Mouse (Mus musculus): ENCODE measurements around the gene Slc25a3. TPM values are rescaled to one million over a fixed set of nuclear protein-coding genes. Genes with fewer than 3 reads are reported as not detected.

Gene Slc25a3
- total and polyA plus RNA-seq, 3 experiments, result 428 to 792 (median 509) TPM

- Histone ChIP-seq H3K4me2 (ENCODE audit: insufficient read depth, low read depth, poor library complexity, severe bottlenecking) (no peak overlapping the region), H3K27me3 (replicated peaks) (no peaks in the 10 kb centered on the region), H3K9me3 (replicated peaks; ENCODE audit: low read length) (no peaks in the 10 kb centered on the region), H3K4me1 (ENCODE audit: control insufficient read depth in 1 of 2, insufficient read depth in 2 of 2) (peaks cover 2 to 69% of the 10 kb centered on the region in 2 experiments), H3K4me3 (replicated peaks in 1 of 3; ENCODE audit: low read depth in 2 of 3, low read length in 2 of 3, poor library complexity in 1 of 3) (no peak overlapping the region), H3K36me3 (replicated peaks in 1 of 2; ENCODE audit: control insufficient read depth in 1 of 2, insufficient read depth in 1 of 2, low read length in 1 of 2) (peaks cover 61 to 86% of the 10 kb centered on the region in 2 experiments), H3K9ac (ENCODE audit: insufficient read depth, low read depth) (no peak overlapping the region), H3K27ac (ENCODE audit: insufficient read depth, low read depth) (no peak overlapping the region), H3K79me2 (replicated peaks; ENCODE audit: control insufficient read depth, extremely low read depth, insufficient read depth, poor library complexity, severe bottlenecking) (peaks cover 50% of the 10 kb centered on the region)
- in situ Hi-C loops (cut with MboI; ENCODE audit: low pct_ligation_motif_present, low pct_unique_long_range_greater_than_20kb, low sequenced_read_pairs) (no loop called here), dilution Hi-C loops (cut with MboI; ENCODE audit: extremely low pct_ligation_motif_present, extremely low pct_unique_long_range_greater_than_20kb, low sequenced_read_pairs) (no loop called here)
- no peak for DNase-seq (ENCODE audit: extremely low read depth)
- TF ChIP-seq POLR2A (IDR thresholded peaks at IDR 0.05; ENCODE audit: low read depth, low read length) (no peak), ZKSCAN1 (IDR thresholded peaks at IDR 0.05; ENCODE audit: borderline replicate concordance, low read depth, low read length) (no peak), KAT2A (IDR thresholded peaks at IDR 0.05; ENCODE audit: insufficient replicate concordance, low read length) (no peak), MXI1 (IDR thresholded peaks at IDR 0.05; ENCODE audit: low read depth, low read length) (no peak), RAD21 (IDR thresholded peaks at IDR 0.05; ENCODE audit: low read depth, low read length) (no peak), ZMIZ1 (IDR thresholded peaks at IDR 0.05; ENCODE audit: low read depth, low read length) (no peak), ZC3H11A (IDR thresholded peaks at IDR 0.05; ENCODE audit: low read depth, low read length) (no peak), EP300 (IDR thresholded peaks at IDR 0.05; ENCODE audit: low read length) (no peak), NRF1 (IDR thresholded peaks at IDR 0.05; ENCODE audit: low read depth, low read length) (no peak), E2F4 (IDR thresholded peaks at IDR 0.05; ENCODE audit: insufficient replicate concordance, low read depth, low read length) (no peak), POLR2AphosphoS2 (IDR thresholded peaks at IDR 0.05; ENCODE audit: low read depth, low read length) (no peak), SMC3 (IDR thresholded peaks at IDR 0.05; ENCODE audit: low read depth, low read length) (no peak), MYC (IDR thresholded peaks at IDR 0.05; ENCODE audit: low read depth, low read length) (no peak), CHD1 (IDR thresholded peaks at IDR 0.05; ENCODE audit: low read depth, low read length) (no peak), ETS1 (conservative IDR thresholded peaks at IDR 0.05; ENCODE audit: low read depth, low read length) (no peak), MAFK (IDR thresholded peaks at IDR 0.05; ENCODE audit: insufficient replicate concordance, low read length) (no peak)
These were observed 38.2 kb upstream of the Slc25a3 start for GRCm38 (mm10) chr10:91162077-91162476.

- no peak overlapping the region for H3K9ac ChIP-seq (ENCODE audit: insufficient read depth, low read depth)
- DNase-seq (ENCODE audit: extremely low read depth), result no peak
- no peaks in the 10 kb centered on the region for H3K27me3 ChIP-seq (replicated peaks)
- in situ Hi-C loops (cut with MboI; ENCODE audit: low pct_ligation_motif_present, low pct_unique_long_range_greater_than_20kb, low sequenced_read_pairs), result no loop called here
- H3K36me3 ChIP-seq (replicated peaks in 1 of 2; ENCODE audit: control insufficient read depth in 1 of 2, insufficient read depth in 1 of 2, low read length in 1 of 2), result peaks cover 67 to 90% of the 10 kb centered on the region in 2 experiments
- dilution Hi-C loops (cut with MboI; ENCODE audit: extremely low pct_ligation_motif_present, extremely low pct_unique_long_range_greater_than_20kb, low sequenced_read_pairs), result no loop called here
- H3K9me3 ChIP-seq (replicated peaks; ENCODE audit: low read length), result no peaks in the 10 kb centered on the region
- no peak overlapping the region for H3K4me3 ChIP-seq (replicated peaks in 1 of 3; ENCODE audit: low read depth in 2 of 3, low read length in 2 of 3, poor library complexity in 1 of 3)
- no peak for TF ChIP-seq TBP (conservative IDR thresholded peaks at IDR 0.05; ENCODE audit: low read depth, low read length)
- TF ChIP-seq UBTF (IDR thresholded peaks at IDR 0.05; ENCODE audit: low read depth, low read length), result no peak
- TF ChIP-seq RCOR1 (conservative IDR thresholded peaks at IDR 0.05; ENCODE audit: low read depth, low read length), result no peak
- TF ChIP-seq JUND (conservative IDR thresholded peaks at IDR 0.05; ENCODE audit: low read depth, low read length), result no peak
- TF ChIP-seq ZC3H11A (IDR thresholded peaks at IDR 0.05; ENCODE audit: low read depth, low read length), result no peak
- TF ChIP-seq USF1 (IDR thresholded peaks at IDR 0.05; ENCODE audit: low read depth, low read length), result no peak
- TF ChIP-seq MAFK (IDR thresholded peaks at IDR 0.05; ENCODE audit: insufficient replicate concordance, low read length), result no peak
- TF ChIP-seq MEF2A (IDR thresholded peaks at IDR 0.05; ENCODE audit: borderline replicate concordance, low read depth, low read length), result no peak
- TF ChIP-seq JUN (IDR thresholded peaks at IDR 0.05; ENCODE audit: insufficient read depth, low read depth, low read length), result no peak
- no peak for TF ChIP-seq CHD1 (IDR thresholded peaks at IDR 0.05; ENCODE audit: low read depth, low read length)
- no peak for TF ChIP-seq EP300 (IDR thresholded peaks at IDR 0.05; ENCODE audit: low read length)
- TF ChIP-seq KAT2A (IDR thresholded peaks at IDR 0.05; ENCODE audit: insufficient replicate concordance, low read length), result no peak
- no peak for TF ChIP-seq GABPA (IDR thresholded peaks at IDR 0.05; ENCODE audit: insufficient replicate concordance, low read depth, low read length)
- no peak for TF ChIP-seq CTCF (conservative IDR thresholded peaks at IDR 0.05 in 1 of 2, IDR thresholded peaks at IDR 0.05 in 1 of 2; ENCODE audit: low read depth in 2 of 2, low read length in 2 of 2)
- no peak for TF ChIP-seq ZKSCAN1 (IDR thresholded peaks at IDR 0.05; ENCODE audit: borderline replicate concordance, low read depth, low read length)
- no peak for TF ChIP-seq E2F4 (IDR thresholded peaks at IDR 0.05; ENCODE audit: insufficient replicate concordance, low read depth, low read length)
- peaks cover 2 to 69% of the 10 kb centered on the region in 2 experiments for H3K4me1 ChIP-seq (ENCODE audit: control insufficient read depth in 1 of 2, insufficient read depth in 2 of 2)
- no peak overlapping the region for H3K4me2 ChIP-seq (ENCODE audit: insufficient read depth, low read depth, poor library complexity, severe bottlenecking)
- no peak overlapping the region for H3K27ac ChIP-seq (ENCODE audit: insufficient read depth, low read depth)
- H3K79me2 ChIP-seq (replicated peaks; ENCODE audit: control insufficient read depth, extremely low read depth, insufficient read depth, poor library complexity, severe bottlenecking), result peaks cover 45% of the 10 kb centered on the region
These were observed 37.1 kb upstream of the Slc25a3 start for GRCm38 (mm10) chr10:91161006-91161405.
